Mouse (Mus musculus) frontal cortex, adult (tissue): ENCODE results near the gene Retnlg.
"Not testable (repeated sequence)": the region's sequence is repeated elsewhere in the genome, so short reads cannot be mapped to it uniquely, and the experiment has no call there.

Source experiments
- ATAC-seq: cut with Nextera tagmentation; 2 replicates; pipeline ENCODE4 v1.9.2; 2017; ENCODE audit warnings: mild to moderate bottlenecking, moderate library complexity, mixed read lengths; ENCODE audit not compliant: low TSS enrichment

Gene Retnlg

DNA sequence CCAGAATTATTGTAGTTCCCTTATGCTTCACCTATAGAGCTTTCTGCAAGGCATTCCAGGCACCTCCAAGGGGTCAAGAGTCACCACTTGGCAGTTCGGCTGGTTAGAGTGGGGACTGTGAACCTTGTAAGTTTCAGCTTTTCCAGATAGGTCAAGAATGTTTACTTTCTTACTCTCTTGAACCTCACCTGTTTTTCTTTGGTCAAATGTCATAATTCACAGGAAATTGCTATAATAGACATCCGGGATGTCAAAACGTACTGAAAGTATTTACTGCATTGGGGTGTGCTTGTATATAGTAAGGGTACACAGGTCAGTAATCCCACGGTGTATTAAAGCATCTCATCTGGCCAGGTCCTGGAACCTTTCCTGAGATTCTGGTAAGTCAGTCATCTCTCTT, at the start of gene Retnlg:
TSS of gene Retnlg (plus strand) at position 301 of the 400 bp plus-strand sequence.
- ATAC-seq = no peak

DNA sequence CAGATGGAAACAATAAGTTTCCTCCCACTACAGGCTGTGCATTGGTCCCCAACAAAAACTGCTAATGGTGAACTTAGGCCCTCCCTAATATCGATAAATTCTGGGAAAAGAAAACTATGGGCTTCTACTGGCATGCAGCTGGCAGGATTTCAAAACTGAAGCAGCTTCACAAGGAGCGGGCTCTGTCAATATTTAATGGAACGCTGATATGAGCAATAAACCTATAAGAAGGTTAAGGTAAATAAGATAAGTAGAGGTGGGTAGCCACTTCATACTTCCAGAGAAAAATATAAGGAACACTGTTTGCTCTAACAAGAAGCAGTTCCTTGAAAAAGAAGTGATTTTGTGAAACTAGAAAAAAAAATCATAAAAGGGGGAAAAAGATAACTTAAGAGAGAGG, 45.9 kb upstream of the Retnlg start:
- ATAC-seq = no peak

DNA sequence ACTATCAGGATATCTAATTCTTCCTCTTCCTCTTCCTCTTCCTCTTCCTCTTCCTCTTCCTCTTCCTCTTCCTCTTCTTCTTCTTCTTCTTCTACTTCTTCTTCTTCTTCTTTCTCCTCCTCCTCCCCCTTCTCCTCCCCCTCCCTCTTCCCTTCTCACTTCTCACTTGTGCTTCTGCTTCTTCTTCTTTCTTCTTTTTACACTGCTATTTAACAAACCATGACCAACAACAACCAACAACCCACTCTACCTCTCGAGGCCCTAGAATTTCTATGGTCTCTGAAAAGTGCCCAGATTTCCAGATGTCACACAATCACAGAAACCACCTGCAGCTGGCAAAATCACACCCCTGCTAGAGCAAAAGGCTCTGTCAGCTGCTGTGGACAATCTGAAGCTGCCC, 44.8 kb upstream of the Retnlg start:
- no peak for ATAC-seq

DNA sequence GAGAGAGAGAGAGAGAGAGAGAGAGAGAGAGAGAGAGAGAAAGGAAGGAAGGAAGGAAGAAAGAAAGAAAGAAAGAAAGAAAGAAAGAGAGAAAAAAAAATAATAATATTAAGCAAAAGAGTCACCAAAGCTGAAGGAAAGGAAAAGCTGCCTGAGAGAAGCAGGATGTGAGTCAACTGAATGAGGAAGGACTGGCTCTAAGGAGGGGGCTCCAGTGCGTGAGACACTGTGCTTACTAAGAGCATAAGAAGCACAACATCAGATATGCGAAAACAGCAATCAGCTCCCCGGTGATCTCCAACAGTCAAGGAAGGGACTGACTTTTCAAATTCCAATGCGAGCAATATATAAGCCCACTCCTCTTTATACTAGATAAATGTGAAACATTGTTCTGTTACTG, 43.4 kb upstream of the Retnlg start:
- no peak for ATAC-seq

DNA sequence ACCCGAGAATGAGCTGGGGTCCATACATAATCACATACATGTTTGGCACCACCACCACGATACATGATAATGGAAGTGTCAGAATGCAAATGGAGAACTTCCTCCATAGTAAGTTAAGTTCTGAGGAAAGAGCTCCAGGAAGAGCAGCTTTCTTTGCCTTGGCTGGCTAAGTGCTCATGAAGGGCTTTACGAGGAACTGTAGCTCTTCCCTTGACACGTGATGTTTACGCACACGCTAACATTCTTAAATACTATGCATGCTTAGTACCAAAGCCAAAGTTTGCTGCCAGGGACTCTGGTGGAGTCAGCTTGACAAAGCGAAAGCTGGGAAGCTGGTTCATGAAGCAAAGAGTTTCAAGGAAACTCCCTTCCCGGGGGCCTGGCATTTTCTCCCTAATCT, 40.4 kb upstream of the Retnlg start:
- ATAC-seq = no peak

DNA sequence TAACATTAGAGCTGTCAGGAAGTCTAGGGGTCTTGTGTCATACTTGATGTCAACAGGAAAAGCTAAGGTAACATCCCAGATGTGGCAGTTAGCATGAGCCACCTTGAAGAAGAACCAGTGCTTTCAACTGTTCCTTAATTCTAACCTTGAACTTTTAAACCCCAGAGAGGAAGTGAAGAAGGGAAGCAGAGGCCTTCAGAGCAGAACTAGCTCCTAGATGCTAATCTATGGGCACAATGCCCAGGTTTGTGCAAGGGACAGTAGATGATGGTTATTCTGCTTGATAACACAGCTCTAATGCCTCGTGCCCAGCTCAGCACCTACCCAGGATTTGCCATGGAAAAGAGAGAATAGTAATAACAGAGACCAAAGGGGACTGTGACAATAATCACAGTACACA, 38.8 kb upstream of the Retnlg start:
- ATAC-seq = not testable (repeated sequence)

DNA sequence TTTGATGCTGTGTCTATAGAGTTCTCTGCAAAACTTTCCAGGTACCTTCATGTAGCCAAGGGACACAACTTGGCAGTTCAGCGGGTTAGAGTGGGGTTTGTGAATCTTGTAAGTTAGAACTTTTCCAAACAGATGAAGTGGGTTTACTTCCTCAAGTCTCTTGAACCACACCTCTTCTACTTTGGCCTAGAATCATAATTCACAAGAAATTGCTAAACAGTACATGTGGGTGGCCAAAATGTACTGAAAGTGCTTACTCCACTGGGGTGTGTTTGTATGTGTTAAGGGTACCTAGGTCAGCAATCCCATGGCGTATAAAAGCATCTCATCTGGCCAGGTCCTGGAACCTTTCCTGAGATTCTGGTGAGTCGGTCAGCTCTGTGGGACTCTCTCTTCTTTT, 30.2 kb upstream of the Retnlg start, which contains the start of gene Retnla:
TSS of gene Retnla (plus strand) at position 286 of the 400 bp plus-strand sequence.
- no peak for ATAC-seq

DNA sequence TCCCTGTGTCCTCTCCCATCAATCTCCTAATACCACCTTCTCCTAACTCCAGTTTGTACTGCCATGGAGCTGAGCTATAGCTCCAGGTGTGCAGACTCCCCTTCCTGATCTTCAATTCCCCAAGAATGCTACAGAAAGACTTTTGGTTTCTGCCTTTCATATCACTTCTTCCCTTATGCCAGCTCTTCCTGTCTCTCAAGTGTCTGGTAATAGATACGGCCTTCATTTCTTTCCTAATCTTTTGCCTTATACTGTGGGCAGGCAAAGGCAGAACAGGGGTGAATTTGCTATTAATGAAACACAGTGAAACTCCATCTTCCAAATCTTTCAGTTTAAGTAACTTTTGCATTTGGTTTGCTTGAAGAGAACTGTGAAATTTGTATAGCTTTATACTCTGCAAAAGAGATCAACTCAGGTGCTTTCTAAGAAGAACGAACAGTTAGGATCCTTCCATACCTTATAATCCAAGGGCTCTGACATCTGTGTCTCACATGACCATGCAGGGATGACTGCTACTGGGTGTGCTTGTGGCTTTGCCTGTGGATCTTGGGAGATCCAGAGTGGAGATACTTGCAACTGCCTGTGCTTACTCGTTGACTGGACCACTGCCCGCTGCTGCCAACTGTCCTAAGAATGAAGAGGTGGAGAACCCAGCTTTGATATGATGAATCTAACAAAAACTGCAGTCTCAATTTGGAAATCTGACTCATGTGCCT, 28.6 kb upstream of the Retnlg start:
- ATAC-seq = peak; percentile 57

DNA sequence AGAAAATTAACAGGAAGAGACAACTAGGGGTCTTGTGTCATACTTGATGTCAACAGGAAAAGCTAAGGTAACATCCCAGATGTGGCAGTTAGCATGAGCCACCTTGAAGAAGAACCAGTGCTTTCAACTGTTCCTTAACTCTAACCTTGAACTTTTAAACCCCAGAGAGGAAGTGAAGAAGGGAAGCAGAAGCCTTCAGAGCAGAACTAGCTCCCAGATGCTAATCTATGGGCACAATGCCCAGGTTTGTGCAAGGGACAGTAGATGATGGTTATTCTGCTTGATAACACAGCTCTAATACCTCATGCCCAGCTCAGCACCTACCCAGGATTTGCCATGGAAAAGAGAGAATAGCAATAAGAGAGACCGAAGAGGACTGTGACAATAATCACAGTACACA, 7.4 kb upstream of the Retnlg start:
- not testable (repeated sequence) for ATAC-seq

DNA sequence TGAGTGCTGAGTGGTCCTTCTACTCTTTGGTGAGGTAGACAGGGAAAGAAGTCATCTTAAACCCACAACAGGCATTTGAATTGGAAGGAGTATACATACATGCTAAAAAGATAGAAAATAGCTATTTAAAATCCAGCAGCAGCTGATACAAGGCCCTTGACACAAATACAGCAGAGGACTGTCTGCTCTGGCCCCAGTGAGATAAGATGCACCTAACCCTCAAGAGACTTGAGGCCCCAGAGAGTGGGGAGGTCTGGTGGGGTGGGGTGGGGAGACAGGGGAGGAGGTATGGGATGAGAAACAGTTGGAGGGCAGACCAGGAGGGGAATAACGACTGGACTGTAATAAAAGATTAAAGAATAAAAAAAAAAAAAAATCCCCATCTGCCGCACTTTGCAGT, 4.7 kb upstream of the Retnlg start:
- no peak for ATAC-seq

DNA sequence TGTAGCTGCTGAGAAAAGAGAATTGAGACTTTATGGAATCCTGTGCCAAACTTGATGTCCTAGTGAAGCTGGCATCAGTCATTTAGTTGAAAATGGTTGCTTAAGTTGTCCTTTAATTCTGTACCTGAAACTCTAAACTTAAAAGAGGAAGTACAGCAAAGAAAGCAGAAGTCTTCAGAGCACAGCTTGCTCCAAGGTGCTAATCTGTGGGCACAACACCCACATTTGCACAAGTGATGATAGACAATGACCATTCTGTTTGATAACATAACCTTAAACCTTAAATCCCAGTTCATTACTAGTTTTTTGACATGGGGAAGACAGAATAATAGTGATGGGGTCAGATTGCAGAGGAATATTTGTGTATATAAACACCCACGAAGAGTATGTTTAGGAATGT, 3.8 kb upstream of the Retnlg start:
- no peak for ATAC-seq

DNA sequence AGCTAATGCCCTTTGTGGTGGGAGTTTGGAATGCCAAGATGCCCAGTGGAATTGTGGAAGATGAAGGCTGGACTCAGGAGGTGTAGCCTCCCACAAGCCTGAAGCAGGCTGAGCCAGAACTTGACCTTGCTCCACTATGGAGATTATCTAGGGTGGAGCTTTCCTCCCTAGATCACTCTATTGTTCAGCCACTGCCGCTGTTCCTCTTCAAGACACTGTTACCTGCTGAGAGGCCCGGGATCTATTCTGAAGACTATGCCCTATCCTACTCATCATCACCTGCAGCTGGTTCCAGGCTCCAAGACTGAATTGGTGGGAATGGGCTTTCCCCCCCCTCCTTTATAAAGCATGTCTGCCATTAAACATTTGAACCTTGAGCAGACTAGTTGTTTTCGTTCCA, 2.8 kb upstream of the Retnlg start:
- no peak for ATAC-seq

DNA sequence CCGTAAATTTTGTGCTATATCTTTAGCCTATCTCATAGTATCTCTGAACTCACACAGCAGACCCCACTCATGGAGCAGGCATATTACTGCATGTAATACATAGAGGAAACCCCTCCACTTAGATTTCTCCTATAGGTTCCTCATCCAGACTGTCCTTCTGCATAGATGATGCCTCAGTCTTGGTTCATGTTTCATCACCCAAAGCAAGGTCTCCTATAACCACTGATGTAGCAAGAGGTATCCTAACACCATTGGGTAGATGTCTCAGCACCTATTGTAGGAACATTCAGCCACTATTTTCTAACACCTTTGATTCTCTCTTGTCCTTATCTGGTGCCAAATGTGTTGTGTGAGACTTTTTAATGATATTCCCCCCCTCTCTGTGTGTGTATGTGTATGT, 667 bp upstream of the Retnlg start:
- ATAC-seq = no peak

DNA sequence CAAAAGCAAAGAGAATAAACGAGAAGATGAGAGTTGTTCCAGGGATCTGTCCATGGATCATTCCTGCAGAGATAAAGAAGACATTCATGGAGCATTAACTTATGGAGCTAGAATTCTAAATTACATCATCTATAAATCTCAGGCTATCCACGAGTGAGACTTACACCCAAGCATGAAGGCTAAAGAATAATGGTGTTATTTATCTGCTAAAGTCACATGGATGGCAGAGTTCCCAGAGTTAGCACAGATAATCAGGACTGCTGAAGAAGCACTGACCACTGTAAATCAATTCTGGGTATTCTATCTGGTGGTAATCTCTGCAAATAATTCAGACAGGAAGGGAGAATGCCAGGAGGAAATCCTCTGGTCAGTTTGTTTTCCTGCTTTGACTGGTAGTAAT, 18.3 kb downstream of the Retnlg start:
- ATAC-seq = no peak

DNA sequence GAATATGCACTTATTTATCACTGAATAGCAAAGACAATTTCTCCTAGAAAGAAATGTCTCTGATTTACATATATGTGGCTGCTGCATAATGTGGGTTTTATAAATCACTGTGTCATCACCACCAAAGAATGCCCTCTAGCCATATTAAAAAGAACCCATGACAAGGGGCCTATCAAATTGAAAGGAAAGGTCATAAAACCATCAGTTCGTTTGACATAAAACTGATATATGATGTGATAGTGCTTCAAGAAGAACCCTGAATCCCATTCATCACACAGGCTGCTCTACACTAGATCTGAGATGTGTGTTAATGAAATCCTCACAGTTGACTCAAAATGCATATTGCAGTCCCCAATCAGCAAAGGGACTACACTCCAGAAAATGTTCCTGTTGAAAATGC, 27.4 kb downstream of the Retnlg start:
- no peak for ATAC-seq

DNA sequence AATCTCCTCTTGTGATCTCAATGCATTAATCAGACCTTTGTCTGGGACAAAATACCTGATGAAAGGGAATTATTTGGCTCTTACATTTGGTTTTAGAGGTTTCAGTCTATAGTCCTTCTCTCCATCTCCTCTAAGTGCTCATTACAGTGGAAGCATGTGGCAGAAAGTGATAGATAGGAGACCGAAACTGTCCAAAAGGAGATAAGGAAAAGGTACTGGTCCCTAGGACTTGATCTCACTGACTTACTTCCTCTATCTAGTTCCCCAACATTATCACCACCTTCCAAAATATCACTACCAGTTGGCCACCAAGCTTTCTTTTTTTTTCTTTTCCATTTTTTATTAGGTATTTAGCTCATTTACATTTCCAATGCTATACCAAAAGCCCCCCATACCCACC, 38.8 kb downstream of the Retnlg start:
- ATAC-seq = no peak

DNA sequence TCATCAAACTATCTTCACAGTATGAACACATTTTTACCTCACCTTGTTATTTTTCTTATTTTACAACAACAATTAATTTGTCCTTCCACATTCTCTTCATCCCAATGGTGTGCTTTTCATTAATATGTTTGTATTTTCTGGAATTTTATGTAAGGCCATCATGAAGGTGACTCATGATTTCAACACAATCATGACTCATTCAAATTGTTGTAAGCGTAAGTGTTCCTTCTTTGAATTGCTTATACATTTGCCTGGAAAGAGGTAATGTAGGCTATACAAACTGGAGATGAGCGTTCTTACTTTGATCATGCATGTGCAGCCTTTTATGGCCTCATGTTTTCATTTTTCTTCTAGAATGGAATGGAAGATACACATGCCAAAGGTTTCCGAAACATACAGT, 40.8 kb downstream of the Retnlg start:
- peak; percentile 23; the same call in 1 of the 2 replicates for ATAC-seq

DNA sequence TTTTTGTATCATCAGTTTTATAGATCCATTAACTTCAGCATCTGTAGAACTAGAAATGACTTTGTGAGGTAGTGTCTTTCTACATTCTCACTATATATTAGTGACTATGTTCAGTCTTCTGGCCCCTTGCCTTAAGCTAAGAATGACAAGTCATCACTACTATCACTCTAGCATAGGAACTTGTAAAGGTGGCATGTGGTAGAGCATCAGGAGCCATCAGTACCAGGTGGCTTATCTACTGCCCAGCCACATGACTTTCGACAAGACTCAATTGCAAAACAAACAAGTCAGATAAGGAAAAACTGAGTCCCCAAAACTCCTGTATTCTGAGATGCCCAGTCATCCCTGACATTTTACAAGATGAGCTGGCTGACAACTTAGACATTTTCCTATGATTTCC, 51.3 kb downstream of the Retnlg start:
- no peak for ATAC-seq
